Mouse (Mus musculus) lung, adult 2 months (tissue): ENCODE results near the gene Igf1.

Experiments
- CTCF ChIP-seq: fragments of 200-500 bp; IDR thresholded peaks from 2 replicates; pipeline ENCODE4 v1.5.1; 2011; ENCODE audit warnings: mild to moderate bottlenecking, low read length, control low read depth; ENCODE audit not compliant: insufficient read depth
- POLR2A ChIP-seq: fragments of 200-500 bp; IDR thresholded peaks from 2 replicates; pipeline ENCODE4 v1.6.1; 2011; ENCODE audit warnings: low read depth, mild to moderate bottlenecking, control low read depth, low read length, borderline replicate concordance; ENCODE audit errors: extremely low read depth

DNA sequence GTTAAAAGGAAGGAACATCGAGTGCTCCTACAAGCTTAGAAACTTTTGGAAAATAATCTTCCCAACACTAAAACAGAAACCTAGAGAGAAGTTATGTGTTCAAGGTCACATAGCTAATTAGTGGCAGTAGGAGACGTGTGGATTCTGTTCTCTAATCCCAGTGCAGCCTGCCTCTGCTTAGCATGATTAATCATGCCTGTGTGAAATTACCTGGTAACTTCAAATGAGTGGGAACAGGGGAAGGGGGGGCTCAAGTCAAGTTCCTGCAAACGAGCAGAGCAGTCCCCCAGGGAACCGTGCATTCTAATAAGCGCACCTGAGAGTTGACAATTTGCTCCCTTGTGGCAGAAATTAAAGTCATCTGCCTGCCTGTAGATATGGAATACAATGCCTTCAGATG is 14.8 kb downstream of the Igf1 start:
- TF ChIP-seq POLR2A, result no peak
- no peak for TF ChIP-seq CTCF
